Mouse (Mus musculus) kidney, adult 9 months (tissue): ENCODE measurements around the gene Lce1i.
"Not testable (repeated sequence)": the region's sequence is repeated elsewhere in the genome, so short reads cannot be mapped to it uniquely, and the experiment has no call there.

Source experiments
- DNase-seq: peaks from one replicate; pipeline ENCODE4 v3.0.0; 2022

Lce1i gene

GRCm38 (mm10) chr3:92778799-92779198 lies at the start of gene Lce1i:
Lce1i (minus strand) TSS chr3:92778899.
- no peak for DNase-seq

- DNase-seq: no peak
Measured at GRCm38 (mm10) chr3:92827108-92827507, 48.4 kb upstream of the Lce1i start, which contains the start of gene Kprp. Kprp (minus strand) TSS chr3:92827247.

DNA sequence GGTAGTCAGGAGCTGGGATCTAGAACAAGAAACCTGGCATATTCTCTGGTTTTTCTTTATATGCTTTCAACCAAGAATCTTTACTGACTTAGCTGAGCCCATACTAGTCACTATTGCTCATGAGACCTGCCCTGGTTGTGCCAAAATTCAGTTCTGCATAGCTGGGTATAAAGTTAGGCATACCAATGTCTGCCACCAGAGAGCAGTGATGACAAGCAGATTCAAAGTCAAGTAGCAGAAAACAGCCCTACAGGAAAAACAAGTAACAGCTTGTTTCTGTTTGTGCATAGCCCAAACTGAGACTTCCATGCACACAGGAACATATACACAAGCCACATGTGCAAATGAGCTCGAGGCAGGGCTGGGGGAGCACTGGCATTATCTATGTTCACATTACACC lies 47.1 kb upstream of the Lce1i start:
- peak; percentile 1 for DNase-seq

DNA sequence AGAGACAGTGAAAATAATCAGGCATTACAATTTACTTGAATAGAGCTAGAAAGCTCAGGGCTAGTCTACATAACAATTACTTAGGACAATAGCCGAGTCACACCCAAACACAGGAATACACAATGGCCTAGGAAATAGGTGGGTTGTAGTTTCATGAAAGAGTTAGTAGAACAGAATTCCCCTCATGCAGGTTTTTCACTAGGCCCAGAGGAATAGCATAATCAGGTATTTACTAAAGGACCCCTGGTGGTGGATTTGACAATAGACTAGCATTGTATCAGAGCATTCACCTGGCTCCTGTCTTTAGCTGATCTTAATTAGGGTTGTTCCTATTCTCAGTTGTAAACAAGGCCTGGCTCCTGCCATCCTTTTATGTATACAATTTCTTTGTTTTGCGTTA lies 37.3 kb upstream of the Lce1i start:
- not testable (repeated sequence) for DNase-seq

DNA sequence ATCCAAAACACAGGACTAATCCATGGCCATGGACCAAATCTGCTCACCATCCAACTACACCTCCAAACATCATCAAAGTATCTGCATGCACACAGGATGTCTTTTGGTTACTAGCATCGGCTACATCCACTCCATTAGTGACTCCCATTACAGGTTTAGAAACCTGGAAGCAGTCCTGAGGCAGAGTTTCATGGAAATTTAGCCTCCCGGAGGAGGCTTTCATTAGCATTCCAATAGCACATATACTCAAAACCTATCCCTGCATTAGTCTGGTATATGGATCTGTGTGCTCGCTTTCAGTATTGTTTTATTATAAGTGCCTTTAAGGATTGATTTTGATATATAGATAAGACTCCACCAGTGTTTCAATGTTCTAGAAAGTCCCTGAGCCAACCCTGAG lies 36.9 kb upstream of the Lce1i start:
- DNase-seq: no peak

- no peak for DNase-seq
Measured at GRCm38 (mm10) chr3:92807791-92808190, 29.1 kb upstream of the Lce1i start, which contains the start of gene Lce1k. Lce1k (minus strand) TSS chr3:92807891.

- DNase-seq: no peak
Measured at GRCm38 (mm10) chr3:92790414-92790813, 11.7 kb upstream of the Lce1i start, which contains the start of gene Lce1j. Lce1j (minus strand) TSS chr3:92790514.

DNA sequence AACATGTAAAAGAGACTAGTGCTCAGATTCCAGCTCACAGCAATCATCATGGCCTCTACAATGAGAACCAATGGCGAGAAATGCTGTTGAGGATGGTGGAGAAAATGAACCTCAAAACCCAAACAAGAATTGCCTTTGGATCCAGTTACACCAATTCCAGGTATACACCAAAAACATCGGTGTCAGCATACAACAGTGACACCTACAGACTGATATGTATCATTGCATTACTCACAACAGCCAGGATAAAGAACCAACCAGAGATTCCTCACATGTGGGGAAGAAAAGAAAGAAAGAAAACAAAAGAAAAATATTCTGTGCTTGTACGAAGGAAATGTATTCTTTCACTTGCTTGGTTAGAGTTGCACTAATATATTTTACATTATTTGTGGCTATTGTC lies 7.1 kb downstream of the Lce1i start:
- DNase-seq: peak; percentile 7

GRCm38 (mm10) chr3:92764965-92765364 lies 13.7 kb downstream of the Lce1i start, which contains the start of gene Lce1h:
Lce1h (minus strand) TSS chr3:92765065.
- no peak for DNase-seq

DNA sequence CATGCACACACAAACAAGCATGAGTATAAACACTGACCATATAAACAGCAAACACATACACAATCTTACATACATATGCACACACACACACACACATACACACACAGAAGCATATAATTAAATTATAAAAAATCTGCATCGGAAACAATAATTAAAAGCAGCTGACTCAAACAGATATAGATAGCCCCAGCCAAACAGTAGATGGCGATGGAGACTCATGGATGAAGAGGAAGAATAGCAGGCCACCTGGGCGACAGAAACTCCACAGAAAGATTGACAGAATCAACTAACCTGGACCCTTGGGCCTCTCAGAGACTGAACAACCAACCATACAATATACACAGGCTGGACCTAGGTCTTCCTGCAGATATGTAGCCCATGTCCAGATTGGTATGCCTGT lies 25.5 kb downstream of the Lce1i start:
- DNase-seq: no peak

DNA sequence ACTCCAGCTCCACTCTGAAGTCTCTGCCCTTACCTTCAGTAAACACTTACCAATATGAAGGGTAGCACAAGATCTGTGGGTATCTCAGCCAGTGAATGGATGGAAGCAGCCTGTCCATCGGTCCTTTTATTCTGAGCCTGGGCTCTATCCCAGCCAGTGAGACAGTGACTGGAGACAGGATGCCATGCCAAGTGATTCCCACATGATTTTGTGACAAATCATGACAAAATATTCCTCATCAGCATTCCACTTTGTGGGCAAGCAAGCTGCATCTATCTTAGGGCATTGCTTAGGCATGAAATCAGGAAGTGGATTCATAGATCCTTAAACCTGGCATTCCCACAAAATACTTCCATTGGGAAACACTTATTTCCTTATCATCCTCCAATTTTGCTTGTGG lies 26.5 kb downstream of the Lce1i start, which contains the start of gene Lce1g:
TSS of gene Lce1g (minus strand) at position 101 of the 400 bp plus-strand sequence.
- no peak for DNase-seq

DNA sequence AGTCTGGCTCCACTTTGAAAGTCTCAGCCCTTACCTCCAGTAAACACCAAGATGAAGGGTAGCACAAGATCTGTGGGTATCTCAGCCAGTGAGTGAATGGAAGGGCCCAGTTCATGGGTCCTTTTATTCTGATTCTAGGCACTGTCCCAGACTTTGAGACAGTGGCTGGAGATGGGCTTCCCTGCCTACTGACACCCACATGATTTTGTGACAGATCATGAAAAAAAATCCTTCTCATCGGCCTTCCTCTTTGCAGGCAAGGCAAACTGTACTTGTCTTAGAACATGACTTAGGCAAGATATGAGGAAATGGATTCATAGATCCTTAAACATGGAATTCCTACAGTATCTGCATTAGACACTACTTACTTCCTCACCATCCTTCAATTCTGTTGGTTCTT lies 39.7 kb downstream of the Lce1i start, which contains the start of gene Gm38119:
TSS of gene Gm38119 (minus strand) at position 101 of the 400 bp plus-strand sequence.
- no peak for DNase-seq
